Mouse (Mus musculus): ENCODE results near the gene Tmem82. TPM values are rescaled to one million over a fixed set of nuclear protein-coding genes. Genes with fewer than 3 reads are reported as not detected.

The Tmem82 gene
- polyA plus RNA-seq, 1 experiment from 2014 or later = 0.12 TPM

GRCm38 (mm10) chr4:141598894-141599250 lies 19.6 kb downstream of the Tmem82 start:
- peaks cover 10% of the 10 kb centered on the region for H3K4me1 ChIP-seq (ENCODE audit: control insufficient read depth, insufficient read depth, low read length)
- no peaks in the 10 kb centered on the region for H3K9me3 ChIP-seq (ENCODE audit: control insufficient read depth, low read length)
- ATAC-seq (ENCODE audit: low read depth) = no peak; the same call in 1 of the 2 replicates
- WGBS = 3% methylated on average over 9 of the region's 9 CpGs
- H3K27me3 ChIP-seq (ENCODE audit: control insufficient read depth, insufficient read depth, low read length) = peaks cover 3% of the 10 kb centered on the region; the same call in 1 of the 2 replicates
- H3K36me3 ChIP-seq (ENCODE audit: control insufficient read depth, insufficient read depth, low read length) = no peaks in the 10 kb centered on the region
- peak overlapping the region; percentile 55 for H3K4me3 ChIP-seq (ENCODE audit: low read depth, low read length)
- H3K27ac ChIP-seq (ENCODE audit: low read depth, low read length) = peak overlapping the region; percentile 31; the same call in 1 of the 2 replicates
- H3K9ac ChIP-seq (replicated peaks; ENCODE audit: low read depth, low read length) = peak overlapping the region; percentile 71
- peak overlapping the region; percentile 78 for H3K4me2 ChIP-seq (ENCODE audit: low read depth, low read length)

- Histone ChIP-seq H3K9me3 (ENCODE audit: control insufficient read depth, low read length) (no peaks in the 10 kb centered on the region), H3K9ac (replicated peaks; ENCODE audit: low read depth, low read length) (peak overlapping the region; percentile 71; the same call in 1 of the 2 replicates), H3K4me2 (ENCODE audit: low read depth, low read length) (peak overlapping the region; percentile 78), H3K27ac (ENCODE audit: low read depth, low read length) (peak overlapping the region; percentile 31; the same call in 1 of the 2 replicates), H3K36me3 (ENCODE audit: control insufficient read depth, insufficient read depth, low read length) (no peaks in the 10 kb centered on the region), H3K27me3 (ENCODE audit: control insufficient read depth, insufficient read depth, low read length) (peaks cover 3% of the 10 kb centered on the region; the same call in 1 of the 2 replicates), H3K4me3 (ENCODE audit: low read depth, low read length) (peak overlapping the region; percentile 55), H3K4me1 (ENCODE audit: control insufficient read depth, insufficient read depth, low read length) (peaks cover 10% of the 10 kb centered on the region)
- ATAC-seq (ENCODE audit: low read depth) = peak; percentile 15; the same call in 1 of the 2 replicates
- WGBS = 1% methylated on average over 19 of the region's 19 CpGs
Observed at GRCm38 (mm10) chr4:141598199-141598893, 20.1 kb downstream of the Tmem82 start.

GRCm38 (mm10) chr4:141596700-141597328 lies 21.6 kb downstream of the Tmem82 start:
- Histone ChIP-seq H3K9ac (replicated peaks; ENCODE audit: low read depth, low read length) (no peak overlapping the region), H3K36me3 (ENCODE audit: control insufficient read depth, insufficient read depth, low read length) (no peaks in the 10 kb centered on the region), H3K9me3 (ENCODE audit: control insufficient read depth, low read length) (no peaks in the 10 kb centered on the region), H3K27me3 (ENCODE audit: control insufficient read depth, insufficient read depth, low read length) (peaks cover 3% of the 10 kb centered on the region; the same call in 1 of the 2 replicates), H3K4me2 (ENCODE audit: low read depth, low read length) (no peak overlapping the region), H3K4me3 (ENCODE audit: low read depth, low read length) (no peak overlapping the region), H3K27ac (ENCODE audit: low read depth, low read length) (no peak overlapping the region), H3K4me1 (ENCODE audit: control insufficient read depth, insufficient read depth, low read length) (peaks cover 10% of the 10 kb centered on the region)
- ATAC-seq (ENCODE audit: low read depth) = no peak
- WGBS = 88% methylated on average over 8 of the region's 8 CpGs

GRCm38 (mm10) chr4:141595605-141596268 lies 22.7 kb downstream of the Tmem82 start:
- H3K9ac ChIP-seq (replicated peaks; ENCODE audit: low read depth, low read length) = no peak overlapping the region
- WGBS = 87% methylated on average over 9 of the region's 9 CpGs

GRCm38 (mm10) chr4:141595138-141595537 lies 23.3 kb downstream of the Tmem82 start:
- peaks cover 3% of the 10 kb centered on the region; the same call in 1 of the 2 replicates for H3K27me3 ChIP-seq (ENCODE audit: control insufficient read depth, insufficient read depth, low read length)
- H3K36me3 ChIP-seq (ENCODE audit: control insufficient read depth, insufficient read depth, low read length) = no peaks in the 10 kb centered on the region
- H3K4me1 ChIP-seq (ENCODE audit: control insufficient read depth, insufficient read depth, low read length) = peaks cover 10% of the 10 kb centered on the region
- H3K27ac ChIP-seq (ENCODE audit: low read depth, low read length) = no peak overlapping the region
- no peak for ATAC-seq (ENCODE audit: low read depth)
- no peaks in the 10 kb centered on the region for H3K9me3 ChIP-seq (ENCODE audit: control insufficient read depth, low read length)
- H3K9ac ChIP-seq (replicated peaks; ENCODE audit: low read depth, low read length) = no peak overlapping the region
- no peak overlapping the region for H3K4me3 ChIP-seq (ENCODE audit: low read depth, low read length)
- no peak overlapping the region for H3K4me2 ChIP-seq (ENCODE audit: low read depth, low read length)
- 93% methylated on average over 11 of the region's 11 CpGs for WGBS

More at GRCm38 (mm10) chr4:141595605-141596268, 22.7 kb downstream of the Tmem82 start:
- Histone ChIP-seq H3K4me2 (ENCODE audit: low read depth, low read length) (no peak overlapping the region), H3K27ac (ENCODE audit: low read depth, low read length) (no peak overlapping the region), H3K4me3 (ENCODE audit: low read depth, low read length) (no peak overlapping the region), H3K36me3 (ENCODE audit: control insufficient read depth, insufficient read depth, low read length) (no peaks in the 10 kb centered on the region), H3K4me1 (ENCODE audit: control insufficient read depth, insufficient read depth, low read length) (peaks cover 10% of the 10 kb centered on the region), H3K9me3 (ENCODE audit: control insufficient read depth, low read length) (no peaks in the 10 kb centered on the region), H3K27me3 (ENCODE audit: control insufficient read depth, insufficient read depth, low read length) (peaks cover 3% of the 10 kb centered on the region; the same call in 1 of the 2 replicates)
- no peak for ATAC-seq (ENCODE audit: low read depth)

GRCm38 (mm10) chr4:141591547-141591946 lies 26.9 kb downstream of the Tmem82 start:
- no peaks in the 10 kb centered on the region for H3K9me3 ChIP-seq (ENCODE audit: control insufficient read depth, low read length)
- H3K4me1 ChIP-seq (ENCODE audit: control insufficient read depth, insufficient read depth, low read length) = no peaks in the 10 kb centered on the region
- H3K27me3 ChIP-seq (ENCODE audit: control insufficient read depth, insufficient read depth, low read length) = no peaks in the 10 kb centered on the region
- WGBS = 26% methylated on average over 3 of the region's 3 CpGs
- H3K9ac ChIP-seq (replicated peaks; ENCODE audit: low read depth, low read length) = no peak overlapping the region
- no peak overlapping the region for H3K4me2 ChIP-seq (ENCODE audit: low read depth, low read length)
- H3K4me3 ChIP-seq (ENCODE audit: low read depth, low read length) = no peak overlapping the region
- H3K27ac ChIP-seq (ENCODE audit: low read depth, low read length) = no peak overlapping the region
- ATAC-seq (ENCODE audit: low read depth) = no peak
- H3K36me3 ChIP-seq (ENCODE audit: control insufficient read depth, insufficient read depth, low read length) = no peaks in the 10 kb centered on the region

- Histone ChIP-seq H3K4me2 (ENCODE audit: low read depth, low read length) (no peak overlapping the region), H3K27ac (ENCODE audit: low read depth, low read length) (no peak overlapping the region), H3K36me3 (ENCODE audit: control insufficient read depth, insufficient read depth, low read length) (0 out of 2 replicates have a peak, but pooled peaks cover 3% of the 10 kb centered on the region), H3K9me3 (ENCODE audit: control insufficient read depth, low read length) (no peaks in the 10 kb centered on the region), H3K9ac (replicated peaks; ENCODE audit: low read depth, low read length) (no peak overlapping the region), H3K4me3 (ENCODE audit: low read depth, low read length) (no peak overlapping the region), H3K27me3 (ENCODE audit: control insufficient read depth, insufficient read depth, low read length) (no peaks in the 10 kb centered on the region), H3K4me1 (ENCODE audit: control insufficient read depth, insufficient read depth, low read length) (no peaks in the 10 kb centered on the region)
- 92% methylated on average over 8 of the region's 8 CpGs for WGBS
- no peak for ATAC-seq (ENCODE audit: low read depth)
Observed at GRCm38 (mm10) chr4:141583919-141584318, 34.5 kb downstream of the Tmem82 start.

- Histone ChIP-seq H3K4me2 (ENCODE audit: low read depth, low read length) (no peak overlapping the region), H3K27me3 (ENCODE audit: control insufficient read depth, insufficient read depth, low read length) (no peaks in the 10 kb centered on the region), H3K36me3 (ENCODE audit: control insufficient read depth, insufficient read depth, low read length) (0 out of 2 replicates have a peak, but pooled peaks cover 3% of the 10 kb centered on the region), H3K9ac (replicated peaks; ENCODE audit: low read depth, low read length) (no peak overlapping the region), H3K4me3 (ENCODE audit: low read depth, low read length) (no peak overlapping the region), H3K4me1 (ENCODE audit: control insufficient read depth, insufficient read depth, low read length) (no peaks in the 10 kb centered on the region), H3K27ac (ENCODE audit: low read depth, low read length) (no peak overlapping the region), H3K9me3 (ENCODE audit: control insufficient read depth, low read length) (no peaks in the 10 kb centered on the region)
- 81% methylated on average over 13 of the region's 13 CpGs for WGBS
- ATAC-seq (ENCODE audit: low read depth) = no peak
Observed at GRCm38 (mm10) chr4:141581051-141581450, 37.4 kb downstream of the Tmem82 start.

Measured in neural tube, embryonic 14.5 days (tissue).